Mouse (Mus musculus): Measurements from ENCODE around the gene Gm49450.
"Not testable (repeated sequence)": the region's sequence is repeated elsewhere in the genome, so short reads cannot be mapped to it uniquely, and the experiment has no call there.

Gene Gm49450

DNA sequence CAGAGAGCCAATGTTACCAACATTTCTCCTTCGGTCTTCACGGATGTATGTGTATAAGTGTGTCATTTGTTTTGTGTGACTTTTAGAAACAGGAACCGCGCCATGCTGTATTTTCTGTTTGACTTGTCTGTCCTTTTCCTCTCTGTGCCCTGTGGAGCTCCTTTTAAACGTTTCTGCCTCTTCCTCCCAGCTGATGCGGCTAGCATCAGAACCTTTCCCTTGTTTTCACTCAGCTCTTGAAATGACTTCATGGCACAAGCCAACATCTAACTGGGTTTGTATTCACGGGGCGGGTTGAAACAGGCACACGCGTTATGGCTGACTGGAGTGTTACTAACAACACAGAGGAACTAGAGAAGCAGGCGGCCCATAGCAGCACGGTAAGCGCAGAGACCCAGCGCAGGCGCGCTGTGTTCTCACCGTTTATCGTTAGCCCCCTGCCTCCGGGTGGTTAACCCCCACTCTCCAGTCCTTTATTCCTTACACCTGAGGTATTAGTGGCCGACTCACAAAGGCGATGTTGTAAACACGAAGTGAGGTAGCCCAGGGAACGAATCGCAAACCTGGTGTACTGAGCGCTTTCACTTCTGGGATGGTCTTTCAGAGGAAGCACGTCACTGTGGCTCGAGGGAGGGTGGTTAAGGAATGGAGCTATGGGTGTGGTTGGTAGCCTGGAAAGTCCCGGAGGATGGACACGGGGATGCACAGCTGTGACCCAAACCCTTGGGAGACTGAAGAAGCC is 32.1 kb upstream of the Gm49450 start:
- DNase-seq (ENCODE audit: low spot score), result peak; percentile 60

DNA sequence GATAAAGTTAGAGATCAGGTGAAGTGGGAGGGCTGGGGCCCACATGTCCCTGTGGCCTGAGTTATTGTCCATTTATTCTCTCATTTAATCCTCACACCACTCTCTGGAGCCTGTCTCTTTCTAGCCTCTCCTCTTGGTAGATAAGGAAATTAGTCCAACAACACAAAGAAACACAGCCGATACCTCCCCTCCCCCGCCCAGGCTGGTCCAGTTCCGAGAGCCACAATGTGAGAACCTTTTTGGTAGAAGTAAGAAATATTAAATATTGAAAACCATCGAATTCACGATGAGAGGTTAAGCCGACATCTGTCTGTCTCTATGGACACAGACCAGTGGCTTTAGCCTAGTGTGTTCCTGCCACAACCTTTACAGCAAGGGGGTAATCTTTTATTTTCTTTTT is 31.3 kb upstream of the Gm49450 start:
- DNase-seq (ENCODE audit: low spot score), result no peak

DNA sequence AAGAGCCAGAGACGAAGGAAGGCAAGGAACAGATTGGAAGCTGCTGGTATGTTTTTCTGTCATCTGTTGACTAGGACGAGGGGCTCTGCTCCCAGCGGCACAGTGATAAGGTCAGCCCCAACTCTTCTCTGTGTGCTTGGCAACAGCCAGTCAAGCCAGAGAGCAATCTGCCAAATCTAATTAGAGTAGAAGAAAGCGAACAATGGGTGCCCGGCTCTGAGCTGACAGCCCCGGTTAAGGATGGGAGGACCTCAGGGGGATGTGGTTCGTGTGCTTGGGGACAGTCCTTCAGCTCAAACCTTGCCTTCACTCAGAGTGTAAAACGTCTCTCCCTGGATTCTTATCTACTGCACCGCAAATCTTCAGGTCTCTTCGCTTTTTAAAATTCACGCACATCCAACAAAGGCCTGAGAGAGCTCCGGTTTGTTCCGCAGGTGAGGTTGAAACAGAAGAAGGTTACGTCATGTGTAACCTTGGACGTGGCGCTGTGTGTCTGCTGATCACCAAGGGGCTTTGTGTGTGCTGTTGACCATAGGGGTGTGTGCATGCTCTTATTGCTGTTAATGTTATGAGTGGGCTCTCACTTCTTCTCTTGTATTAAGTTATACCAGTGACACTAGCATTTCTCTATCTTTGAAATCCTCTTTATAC is 30.2 kb upstream of the Gm49450 start:
- DNase-seq (ENCODE audit: low spot score), result no peak

DNA sequence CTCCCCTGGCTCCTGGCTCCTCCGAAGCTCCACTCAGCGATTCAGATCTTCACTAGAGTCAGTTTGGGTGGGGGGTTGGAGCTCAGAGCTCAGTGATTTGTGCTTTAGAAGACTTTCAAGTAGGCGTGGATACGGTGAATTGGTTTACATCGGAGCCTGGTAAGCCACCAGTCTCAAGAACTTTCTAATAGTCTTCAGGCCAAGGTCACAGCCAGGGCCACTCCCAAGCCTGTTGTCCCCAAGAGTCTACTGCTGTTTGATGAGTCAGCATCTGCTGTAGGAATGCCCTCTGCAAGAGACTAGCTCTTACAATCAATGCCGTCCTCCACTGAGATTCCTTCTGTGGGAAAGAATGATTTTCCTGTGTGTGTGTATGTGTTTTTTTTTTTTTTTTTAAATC is 28.7 kb upstream of the Gm49450 start:
- no peak for DNase-seq (ENCODE audit: low spot score)

DNA sequence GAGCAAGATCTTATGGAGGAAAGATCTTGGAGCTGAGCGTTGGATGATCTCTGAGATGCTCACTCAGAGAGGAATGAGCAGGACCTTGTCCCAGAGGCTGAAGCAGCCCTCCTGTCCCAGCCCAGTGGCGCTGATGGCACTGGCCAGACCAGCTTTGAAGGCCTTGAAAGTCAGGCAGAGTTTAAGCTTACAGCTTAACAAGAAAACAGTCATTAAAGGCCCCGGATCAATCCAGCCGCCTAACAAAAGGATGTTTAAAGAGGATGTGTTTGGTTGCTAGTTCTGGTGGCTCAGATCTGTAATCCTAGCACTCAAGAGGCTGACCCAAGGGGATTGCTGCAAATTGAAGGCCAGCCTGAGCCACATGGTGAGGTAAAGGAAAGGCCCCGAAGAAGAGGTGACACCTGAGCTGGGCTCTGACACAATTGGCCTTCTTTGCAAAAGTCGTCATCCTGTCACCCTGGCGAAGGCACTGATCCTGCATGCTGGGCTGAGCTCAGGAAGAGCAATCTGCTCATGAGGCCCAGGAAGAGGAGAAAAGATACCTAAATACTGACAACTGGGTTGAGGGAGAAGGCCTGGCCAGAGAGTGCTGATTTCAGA is 26.8 kb upstream of the Gm49450 start:
- no peak for DNase-seq (ENCODE audit: low spot score)

DNA sequence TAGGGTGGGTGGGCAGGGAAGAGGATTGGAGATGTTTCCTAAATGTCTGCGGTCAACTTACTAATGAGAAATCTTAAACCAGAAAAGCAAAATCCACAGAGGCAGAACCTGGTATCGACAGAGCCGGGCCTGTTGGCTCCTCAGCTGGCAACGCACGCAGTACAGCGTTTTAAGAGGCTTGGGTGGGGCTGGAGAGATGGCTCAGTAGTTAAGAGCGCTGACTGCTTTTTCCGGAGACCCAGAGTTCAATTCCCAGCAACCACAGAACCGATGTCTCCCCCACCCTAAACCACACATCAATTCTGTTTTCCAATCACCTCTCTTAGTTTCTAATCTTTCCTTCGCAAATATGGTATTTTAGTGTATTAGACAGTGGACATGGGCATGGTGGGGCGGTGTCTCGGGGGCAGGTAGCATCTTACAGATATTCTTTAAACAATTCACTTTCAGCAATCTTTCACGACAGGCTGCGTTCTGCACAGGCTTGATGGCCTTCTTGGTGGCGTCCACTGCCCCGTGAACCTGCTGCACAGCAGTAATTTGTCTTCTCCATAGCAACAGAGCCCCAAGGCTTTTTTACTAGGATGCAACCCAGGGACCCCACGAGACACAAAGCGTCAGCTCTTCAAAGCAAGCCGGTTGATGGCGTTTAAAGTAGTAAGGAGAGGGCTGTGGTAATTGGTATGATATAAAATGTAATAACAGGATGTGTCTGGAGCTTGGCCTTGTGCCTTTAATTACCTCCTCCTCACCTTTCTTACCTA is 25.2 kb upstream of the Gm49450 start:
- DNase-seq (ENCODE audit: low spot score), result no peak

DNA sequence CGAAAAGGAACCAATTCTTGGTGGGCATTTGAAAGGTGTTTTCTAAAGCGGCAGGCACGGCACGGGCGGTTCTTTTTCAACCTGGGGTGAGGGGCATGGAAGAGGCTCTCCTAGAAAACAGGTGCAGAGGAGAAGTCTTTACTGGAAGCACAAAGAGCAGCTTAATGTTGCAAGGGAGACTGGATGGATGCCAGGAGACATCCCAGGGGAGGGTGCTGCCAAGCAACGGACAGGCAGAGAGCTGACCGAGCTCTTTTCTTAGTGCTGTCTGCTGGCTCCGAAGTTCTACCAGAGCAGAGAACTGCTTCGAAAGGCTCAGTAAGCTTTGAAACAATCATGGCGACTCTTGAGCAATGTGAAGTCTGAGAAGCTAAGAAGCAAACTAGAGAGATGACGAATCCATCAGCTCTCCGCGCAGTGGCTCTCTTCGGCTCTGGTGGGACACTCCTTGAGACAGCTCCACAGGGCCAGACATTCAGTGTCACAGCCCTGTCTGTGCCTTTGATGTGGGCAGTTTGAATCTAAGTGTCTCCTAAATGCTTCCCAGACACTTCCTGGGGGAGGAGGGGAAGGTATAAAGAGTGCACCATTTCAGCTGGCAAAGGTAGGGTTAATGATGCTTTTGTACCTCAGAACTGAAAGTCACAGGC is 24.5 kb upstream of the Gm49450 start:
- peak; percentile 54 for DNase-seq (ENCODE audit: low spot score)

DNA sequence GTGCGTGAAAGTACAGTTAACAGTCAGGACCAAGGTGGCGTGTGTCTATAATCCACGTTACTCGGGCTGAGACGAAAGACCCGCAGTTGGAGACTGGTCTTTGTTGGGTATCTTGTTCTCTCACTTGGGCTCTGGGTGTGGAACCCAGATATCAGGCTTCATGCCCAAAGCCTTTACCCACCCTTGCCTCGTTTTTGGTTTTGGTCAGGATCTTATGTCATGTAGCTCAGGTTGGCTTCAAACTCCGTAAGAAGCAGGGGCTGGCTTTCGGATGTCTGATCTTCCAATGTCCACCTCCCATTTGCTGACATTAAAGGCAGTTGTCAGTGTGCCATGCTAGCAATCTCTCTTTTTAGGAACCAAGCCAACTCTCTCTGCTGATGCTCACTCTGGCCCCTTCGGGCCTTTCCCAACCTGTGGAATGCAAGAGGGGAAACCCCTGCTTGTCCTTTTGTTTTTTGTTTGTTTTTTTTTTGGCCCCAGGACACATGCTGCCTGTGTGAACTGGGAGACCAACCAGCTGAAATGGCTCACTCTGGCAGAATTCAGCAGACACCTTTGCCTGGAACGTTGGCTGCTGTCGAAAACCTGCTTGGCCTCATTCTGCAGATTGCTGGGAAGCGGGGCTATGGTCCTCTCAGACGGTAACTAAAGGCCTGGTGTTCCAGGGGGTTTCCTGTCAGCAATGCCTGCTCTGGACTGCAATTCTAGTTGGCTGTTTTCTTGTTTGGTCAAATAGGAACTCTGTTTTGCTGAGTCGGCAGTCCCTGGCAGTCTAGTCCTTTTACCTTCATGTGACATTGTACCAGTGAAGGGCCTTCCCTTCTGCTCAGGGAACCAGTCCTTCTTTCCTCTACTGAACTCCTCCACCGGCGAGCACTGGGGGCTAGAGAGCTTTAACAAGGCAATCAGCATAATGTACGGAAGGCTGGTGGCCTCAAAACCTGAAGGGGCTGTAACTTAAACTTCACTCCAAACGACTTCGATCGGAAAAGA is 23.7 kb upstream of the Gm49450 start:
- DNase-seq (ENCODE audit: low spot score), result no peak

DNA sequence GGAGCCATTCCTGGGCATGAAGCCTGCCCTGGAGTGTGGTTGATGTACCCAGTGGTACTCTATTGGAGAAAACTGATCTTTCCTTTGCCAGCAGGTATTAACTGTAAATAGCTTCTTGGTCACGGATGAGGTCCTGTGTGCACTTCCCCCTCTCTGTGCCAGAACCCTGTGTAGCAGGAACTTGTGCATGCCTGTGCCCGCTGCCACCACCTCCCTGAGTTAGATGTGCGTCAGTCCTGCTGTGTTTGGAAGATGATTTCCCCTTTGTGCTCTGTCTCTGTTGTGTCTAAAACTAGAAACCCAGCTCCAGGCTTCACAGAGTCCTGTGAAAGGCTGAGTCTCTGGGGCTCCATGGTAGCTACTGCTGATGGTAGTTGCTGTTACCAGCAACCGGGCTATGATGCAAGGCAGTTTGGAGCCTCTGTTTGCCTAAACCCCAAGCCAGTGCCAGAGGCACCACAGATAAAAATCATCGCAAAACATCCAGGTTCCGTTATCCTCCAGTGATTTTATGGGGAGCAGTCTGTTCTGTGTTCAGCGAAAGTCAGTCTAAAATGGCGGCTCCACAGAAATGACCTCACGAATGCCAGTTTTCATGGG is 19.8 kb upstream of the Gm49450 start:
- DNase-seq (ENCODE audit: low spot score), result no peak

DNA sequence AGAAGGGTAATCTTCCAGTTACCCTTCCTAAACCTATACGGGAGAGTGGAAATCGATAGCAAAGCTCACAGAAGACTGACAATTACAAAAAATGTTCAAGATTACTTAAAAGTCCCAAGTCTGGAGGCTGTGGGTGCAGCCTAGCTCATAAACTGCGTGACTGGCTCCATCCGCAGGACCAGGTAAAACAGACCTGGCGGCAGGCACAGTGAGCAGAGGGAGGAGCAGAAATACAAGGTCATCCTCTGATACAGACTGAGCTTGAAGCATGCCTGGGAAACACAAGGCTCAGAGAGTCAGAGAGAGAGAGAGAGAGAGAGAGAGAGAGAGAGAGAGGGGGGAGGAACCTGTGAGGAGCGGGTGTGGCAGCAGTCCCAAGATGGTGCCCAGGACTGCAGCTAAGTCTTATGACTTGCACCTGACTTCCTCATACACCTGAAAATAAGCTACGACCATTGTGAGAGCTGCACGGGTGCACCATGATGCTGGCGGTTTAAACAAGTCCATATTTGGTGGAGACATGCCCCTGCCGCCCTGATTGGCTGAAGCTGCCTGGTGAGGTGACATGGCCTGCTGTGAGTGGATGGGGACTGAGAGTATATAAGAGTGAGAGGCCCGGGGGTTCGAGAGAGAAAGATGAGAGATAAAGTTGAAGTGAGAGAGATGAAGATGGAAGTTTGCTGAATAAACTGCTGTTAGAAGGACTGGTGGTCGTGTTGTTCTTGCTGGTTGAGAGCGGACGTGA is 18.4 kb upstream of the Gm49450 start:
- not testable (repeated sequence) for DNase-seq (ENCODE audit: low spot score)

DNA sequence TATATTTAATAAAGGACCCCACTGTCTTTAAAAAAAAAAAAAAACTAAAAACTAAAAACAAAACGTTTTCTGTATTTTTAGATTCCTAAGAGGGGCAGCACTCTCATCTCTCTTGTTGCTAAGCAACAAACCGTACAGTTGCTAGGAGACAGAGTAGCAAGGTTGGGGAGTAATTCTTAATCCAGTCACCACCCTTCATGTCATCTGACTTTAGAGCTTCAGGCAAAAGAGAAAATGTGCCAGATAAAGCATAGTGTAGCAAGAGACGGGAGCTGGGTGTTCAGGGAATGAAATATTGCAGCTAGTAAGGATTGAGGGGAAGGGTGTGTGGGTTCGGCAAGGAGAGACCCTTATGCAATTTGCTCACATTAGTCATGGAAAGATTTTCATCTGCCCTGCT is 17.8 kb upstream of the Gm49450 start:
- no peak for DNase-seq (ENCODE audit: low spot score)

DNA sequence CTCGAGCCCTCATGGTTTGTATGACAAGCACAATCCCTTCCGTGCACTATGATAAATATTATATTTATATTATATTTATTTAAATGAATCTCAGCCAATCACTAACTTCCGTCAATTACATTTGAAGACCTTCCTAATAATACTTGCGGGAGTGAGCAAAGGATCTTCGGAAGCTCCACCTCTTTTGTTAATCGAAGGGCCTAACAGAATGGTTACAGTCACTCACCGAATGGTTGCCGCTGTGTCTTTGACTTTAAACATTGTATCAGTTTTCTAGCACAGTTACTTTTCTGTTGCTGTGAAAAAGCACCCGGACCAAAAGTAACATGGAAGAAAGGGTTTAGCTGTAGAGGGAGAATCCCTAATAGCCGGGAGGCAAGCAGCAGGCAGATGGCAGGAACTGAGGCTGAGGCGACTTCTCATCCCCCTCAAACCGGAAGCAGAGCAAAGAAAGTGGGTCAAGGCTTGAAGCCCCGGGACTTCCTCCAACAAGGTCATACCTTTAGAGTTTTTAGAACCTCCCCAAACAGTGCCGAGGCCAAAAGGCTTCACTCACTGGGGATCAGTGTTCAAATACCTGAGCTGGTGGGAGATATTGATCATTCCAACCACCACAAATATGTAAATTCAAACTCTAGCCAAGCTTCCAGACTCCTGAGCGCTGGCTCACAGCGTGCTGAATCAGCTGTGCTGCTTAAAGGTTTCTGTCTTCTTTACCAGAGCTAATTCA is 16.2 kb upstream of the Gm49450 start:
- no peak for DNase-seq (ENCODE audit: low spot score)

DNA sequence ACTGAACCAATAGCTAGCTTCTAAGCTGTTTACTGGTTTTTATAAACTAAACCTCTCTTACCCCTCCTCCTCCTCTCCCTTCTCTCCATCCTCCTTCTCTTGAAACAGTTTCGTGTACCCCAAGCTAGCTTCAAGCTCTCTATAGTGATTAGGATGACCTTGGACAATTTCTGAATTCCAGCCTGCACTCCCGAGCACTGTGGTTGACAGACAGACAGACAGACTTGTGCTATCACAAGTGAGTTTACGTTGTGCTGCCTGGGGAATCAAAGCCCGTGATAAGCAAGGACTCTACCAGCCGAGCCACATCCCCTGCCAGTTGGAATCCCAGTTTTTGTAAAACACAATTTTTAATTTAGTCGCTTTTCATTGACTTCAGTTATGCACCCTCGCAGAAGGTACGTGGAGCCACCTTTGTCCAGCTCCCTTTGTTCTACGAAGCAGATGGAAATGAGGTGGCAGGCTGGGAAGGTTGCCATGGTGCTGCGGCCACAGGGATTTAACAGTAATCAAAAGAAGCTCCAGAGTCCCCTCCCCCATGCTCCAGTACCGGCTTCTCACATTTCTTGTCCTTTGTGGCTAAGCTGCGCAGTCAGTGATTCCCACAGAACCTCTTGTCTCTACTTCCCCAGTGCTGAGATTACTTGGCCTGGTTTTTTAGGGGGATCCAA is 15.5 kb upstream of the Gm49450 start:
- no peak for DNase-seq (ENCODE audit: low spot score)

DNA sequence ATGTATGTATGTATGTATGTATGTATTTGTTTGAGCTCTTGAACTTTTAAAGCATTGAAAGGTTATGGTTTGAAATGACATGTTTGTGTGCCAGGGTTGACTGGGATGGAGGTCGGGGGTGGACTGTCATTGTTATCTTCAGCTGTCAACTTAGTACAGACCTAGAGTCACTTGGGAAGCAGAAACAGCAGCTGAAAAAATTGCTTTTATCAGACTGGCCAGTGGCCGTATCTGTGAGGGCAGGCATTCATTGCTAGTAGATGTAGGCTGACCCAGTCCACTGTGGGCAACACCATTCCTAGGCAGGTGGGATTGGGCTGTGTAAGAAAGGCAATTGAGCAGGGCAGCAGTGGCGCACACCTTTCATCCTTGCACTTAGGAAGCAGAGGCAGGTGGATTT is 6.2 kb upstream of the Gm49450 start:
- no peak for DNase-seq (ENCODE audit: low spot score)

DNA sequence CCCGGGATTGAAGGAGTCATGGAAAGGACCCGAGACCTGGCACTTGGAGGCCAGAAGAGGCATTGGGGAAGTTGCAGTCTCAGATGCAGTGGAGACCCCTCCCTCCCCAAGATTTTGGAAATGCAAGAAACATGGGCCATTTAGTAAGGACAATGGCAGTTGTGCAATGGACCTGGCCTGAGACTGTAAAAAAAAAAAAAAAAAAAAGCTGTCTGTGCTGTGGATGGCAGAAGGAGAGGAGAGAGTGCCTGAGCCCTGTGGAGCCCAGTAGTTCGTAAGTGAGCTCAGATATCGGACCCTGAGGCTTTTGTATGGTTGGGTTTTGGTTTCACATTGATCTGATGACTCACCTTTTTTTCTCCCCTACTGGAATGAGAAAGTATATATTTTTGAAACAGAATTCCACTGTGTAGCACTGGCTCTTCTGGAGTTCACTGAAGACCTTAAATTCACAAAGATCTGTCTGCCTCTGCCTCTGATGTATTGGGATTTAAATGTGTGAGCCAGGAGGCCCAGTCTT is 5.6 kb upstream of the Gm49450 start:
- no peak for DNase-seq (ENCODE audit: low spot score)

DNA sequence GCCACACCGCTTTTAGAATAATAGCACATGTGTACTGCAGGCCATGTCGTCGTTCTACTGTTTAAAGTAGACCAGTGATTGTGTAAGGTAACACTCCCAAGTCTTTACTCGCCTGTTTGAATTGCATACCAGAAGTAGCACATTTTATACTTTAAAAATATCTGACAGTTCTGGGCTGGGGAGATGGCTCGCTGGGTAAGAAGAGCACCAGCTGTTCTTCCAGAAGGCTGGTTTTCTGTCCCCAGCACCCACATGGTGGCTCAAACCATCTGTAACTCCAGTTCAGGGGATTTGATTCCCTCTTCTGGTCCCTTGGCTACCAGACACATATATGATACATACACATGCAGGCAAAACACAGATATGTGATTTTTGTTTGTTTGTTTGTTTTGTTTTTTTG is 4.1 kb upstream of the Gm49450 start:
- no peak for DNase-seq (ENCODE audit: low spot score)

DNA sequence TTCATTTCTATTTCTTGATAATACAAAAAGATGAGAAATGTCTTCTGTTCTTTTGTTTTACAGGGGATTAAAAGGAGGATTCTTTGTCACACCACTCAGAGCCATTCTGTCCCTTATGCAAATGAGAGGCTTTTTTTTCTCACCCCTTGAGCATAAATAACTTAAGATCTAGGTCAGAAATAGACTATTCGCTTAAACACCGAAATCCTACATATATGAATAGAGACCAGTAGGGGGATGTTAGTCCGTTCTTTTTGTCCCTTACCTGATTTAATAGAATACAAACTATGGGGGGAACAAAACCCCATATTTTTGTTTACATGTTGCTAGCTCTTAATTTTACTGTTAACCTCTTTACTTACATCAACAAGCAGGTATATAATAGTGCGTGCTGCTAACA is 2.6 kb upstream of the Gm49450 start:
- DNase-seq (ENCODE audit: low spot score), result no peak

DNA sequence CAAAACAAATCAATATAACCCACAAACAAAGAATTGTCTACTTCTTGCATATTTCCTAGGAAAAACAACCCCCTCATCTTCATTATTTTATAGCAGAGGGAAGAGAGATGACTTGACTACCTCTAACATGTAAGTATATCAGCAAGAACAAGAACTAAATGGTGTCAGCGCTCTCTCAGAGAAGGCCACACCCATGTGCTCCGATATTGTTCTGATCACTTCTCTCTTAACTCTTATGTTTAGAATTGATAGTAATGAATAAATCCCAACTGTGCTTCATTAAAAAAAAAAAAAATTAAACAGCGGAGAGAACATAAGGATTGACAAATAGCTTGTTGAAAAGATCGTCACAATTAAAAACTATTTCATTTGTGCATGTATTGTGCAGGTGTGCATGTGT is 2.0 kb upstream of the Gm49450 start:
- DNase-seq (ENCODE audit: low spot score), result no peak

Data from urinary bladder, postnatal 25 days (tissue).